In genomic region chr13:11831210-11831609, GRCm38 (mm10) we compare ENCODE assay signal across 25 mouse cellular contexts.
A peak's percentile ranks its signal among the peaks of the same experiment; 100 is the strongest.
DNase-seq lines count a peak whose midpoint lies in the region; ATAC-seq and TF ChIP-seq lines count a peak whose summit lies in the region.
"Had no signal": no experiment of that assay in that cellular context is flagged by ENCODE, and none has a peak within 500 bp of the region (broad histone marks: within the 10 kb centered on the region; RNA-seq: fewer than 3 reads in every experiment).

No protein-coding gene starts in this region.

- no peaks in the 10 kb centered on the region for H3K27me3 ChIP-seq in liver, embryonic 13.5 days
- no peaks in the 10 kb centered on the region for H3K27me3 ChIP-seq in liver, embryonic 11.5 days (replicated peaks; ENCODE audit: control insufficient read depth, insufficient read depth, low read length)
- no peaks in the 10 kb centered on the region for H3K27me3 ChIP-seq in E14TG2a.4 (ENCODE audit: insufficient read depth, low read length)
- H3K27me3 ChIP-seq in liver, postnatal 0 days (ENCODE audit: insufficient read depth, low read length): no peaks in the 10 kb centered on the region
- H3K27me3 ChIP-seq: embryonic facial prominence, embryonic 13.5 days; forebrain, embryonic 12.5 days; heart, embryonic 13.5 days; hindbrain, embryonic 15.5 days; limb, embryonic 12.5 days had no signal

- H3K36me3 ChIP-seq in liver, embryonic 13.5 days: no peaks in the 10 kb centered on the region
- no peaks in the 10 kb centered on the region for H3K36me3 ChIP-seq in liver, embryonic 11.5 days (ENCODE audit: control insufficient read depth, insufficient read depth, low read length)
- no peaks in the 10 kb centered on the region for H3K36me3 ChIP-seq in E14TG2a.4 (ENCODE audit: insufficient read depth, low read length)
- H3K36me3 ChIP-seq in liver, postnatal 0 days (replicated peaks; ENCODE audit: insufficient read depth, low read length): no peaks in the 10 kb centered on the region
- H3K36me3 ChIP-seq: embryonic facial prominence, embryonic 13.5 days; forebrain, embryonic 12.5 days; hindbrain, embryonic 15.5 days; limb, embryonic 12.5 days had no signal

- 0 out of 2 replicates have a peak, but pooled peaks have one; percentile 35 for ATAC-seq in liver, embryonic 13.5 days (ENCODE audit: low read depth)
- no peak for ATAC-seq in liver, embryonic 11.5 days (replicated peaks; ENCODE audit: low FRiP score)
- no peak for ATAC-seq in liver, postnatal 0 days
- no peak for ATAC-seq in megakaryocyte-erythroid progenitor cell, adult 5-6 weeks (replicated peaks; ENCODE audit: low FRiP score, low TSS enrichment, poor library complexity, severe bottlenecking)

- H3K4me3 ChIP-seq in liver, embryonic 13.5 days (replicated peaks): no peak overlapping the region
- no peak overlapping the region for H3K4me3 ChIP-seq in liver, embryonic 11.5 days (ENCODE audit: low read depth, low read length)
- no peak overlapping the region for H3K4me3 ChIP-seq in E14TG2a.4 (replicated peaks; ENCODE audit: low read length)
- H3K4me3 ChIP-seq in liver, postnatal 0 days (ENCODE audit: low read depth, low read length): no peak overlapping the region
- H3K4me3 ChIP-seq: embryonic facial prominence, embryonic 13.5 days; erythroblast, embryonic 14.5 days; forebrain, embryonic 12.5 days; heart, adult 2 months; heart, embryonic 13.5 days; hindbrain, embryonic 15.5 days; layer of hippocampus, adult 2 months; limb, embryonic 12.5 days had no signal

- H3K4me2 ChIP-seq in liver, embryonic 13.5 days: no peak overlapping the region
- H3K4me2 ChIP-seq in liver, embryonic 11.5 days: no peak overlapping the region
- H3K4me2 ChIP-seq in liver, postnatal 0 days (ENCODE audit: low read depth, low read length): no peak overlapping the region
- H3K4me2 ChIP-seq: embryonic facial prominence, embryonic 13.5 days; forebrain, embryonic 12.5 days; heart, embryonic 13.5 days; hindbrain, embryonic 15.5 days; limb, embryonic 12.5 days had no signal

- no peak for TF ChIP-seq EP300 in liver, postnatal 0 days (IDR thresholded peaks at IDR 0.05; ENCODE audit: low read depth)

- H3K27ac ChIP-seq in liver, embryonic 13.5 days: no peak overlapping the region
- no peak overlapping the region for H3K27ac ChIP-seq in liver, embryonic 11.5 days (ENCODE audit: low read depth, low read length)
- H3K27ac ChIP-seq in liver, postnatal 0 days (ENCODE audit: low read depth): no peak overlapping the region
- H3K27ac ChIP-seq: embryonic facial prominence, embryonic 13.5 days; forebrain, embryonic 12.5 days; heart, adult 2 months; heart, embryonic 13.5 days; hindbrain, embryonic 15.5 days; layer of hippocampus, adult 2 months; limb, embryonic 12.5 days had no signal

- TF ChIP-seq CTCF in E14TG2a.4 (conservative IDR thresholded peaks at IDR 0.05; ENCODE audit: low read length): 0 out of 2 replicates have a peak, but pooled peaks have one; percentile 5
- TF ChIP-seq CTCF in liver, postnatal 0 days (IDR thresholded peaks at IDR 0.05; ENCODE audit: low read depth): peak; percentile 29

- no peaks in the 10 kb centered on the region for H3K9me3 ChIP-seq in liver, embryonic 13.5 days (replicated peaks)
- H3K9me3 ChIP-seq in liver, embryonic 11.5 days (ENCODE audit: control insufficient read depth, low read length): no peaks in the 10 kb centered on the region
- no peaks in the 10 kb centered on the region for H3K9me3 ChIP-seq in E14TG2a.4 (ENCODE audit: low read length)
- H3K9me3 ChIP-seq in liver, postnatal 0 days (ENCODE audit: low read length): no peaks in the 10 kb centered on the region
- H3K9me3 ChIP-seq: embryonic facial prominence, embryonic 13.5 days; forebrain, embryonic 12.5 days; heart, embryonic 13.5 days; hindbrain, embryonic 15.5 days; limb, embryonic 12.5 days had no signal

- DNase-seq in liver, embryonic 13.5 days: no peak
- no peak for DNase-seq in liver, embryonic 11.5 days (ENCODE audit: low spot score)
- peak; percentile 10 for DNase-seq in MN1 (ENCODE audit: low spot score)
- DNase-seq in liver, postnatal 0 days: no peak
- no peak for DNase-seq in kidney, adult 11 months
- DNase-seq: adrenal gland, adult 2 months; cerebellum, adult 18-20 months; cerebellum, postnatal 25 days; embryo, embryonic 11 days; gastrocnemius, postnatal 36 days; heart, adult 2 months; heart, postnatal 14 days; kidney, adult 8-10 months; kidney, postnatal 25 days; layer of hippocampus, postnatal 36 days; lung, adult 18-20 months had no signal

- WGBS in liver, embryonic 13.5 days (ENCODE audit: insufficient replicate concordance): 60% methylated on average over 4 of the region's 4 CpGs
- 79% methylated on average over 4 of the region's 4 CpGs for WGBS in liver, embryonic 11.5 days
- 65% methylated on average over 4 of the region's 4 CpGs for WGBS in liver, postnatal 0 days (ENCODE audit: insufficient replicate concordance)

- H3K4me1 ChIP-seq in liver, embryonic 13.5 days (replicated peaks): peaks cover 15% of the 10 kb centered on the region
- H3K4me1 ChIP-seq in liver, embryonic 11.5 days (replicated peaks; ENCODE audit: control insufficient read depth, insufficient read depth, low read length): peaks cover 3% of the 10 kb centered on the region
- peaks cover 3% of the 10 kb centered on the region; the same call in 1 of the 2 replicates for H3K4me1 ChIP-seq in E14TG2a.4 (replicated peaks; ENCODE audit: low read depth, low read length)
- H3K4me1 ChIP-seq in liver, postnatal 0 days (ENCODE audit: insufficient read depth): peaks cover 3% of the 10 kb centered on the region; the same call in 1 of the 2 replicates
- H3K4me1 ChIP-seq: embryonic facial prominence, embryonic 13.5 days; forebrain, embryonic 12.5 days; heart, embryonic 13.5 days; hindbrain, embryonic 15.5 days; limb, embryonic 12.5 days had no signal

- H3K9ac ChIP-seq in liver, embryonic 13.5 days: no peak overlapping the region
- no peak overlapping the region for H3K9ac ChIP-seq in liver, embryonic 11.5 days (ENCODE audit: low read depth, low read length)
- no peak overlapping the region for H3K9ac ChIP-seq in liver, postnatal 0 days (replicated peaks)
- H3K9ac ChIP-seq: embryonic facial prominence, embryonic 13.5 days; forebrain, embryonic 12.5 days; heart, embryonic 13.5 days; hindbrain, embryonic 15.5 days; limb, embryonic 12.5 days had no signal
